Mouse (Mus musculus) adrenal gland (tissue): Measurements from ENCODE around the gene Adat2.

Experiments
- intact Hi-C: fragments of 180-260 bp; cut with DNase I; formaldehyde crosslinking; loops from one replicate; pipeline ENCODE4 v1.15.1; 2025

Gene Adat2

GRCm38 (mm10) chr10:13593529-13593928 lies 40.8 kb downstream of the Adat2 start:
- intact Hi-C loops = no loop called here

- intact Hi-C loops = no loop called here
These were observed 43.4 kb downstream of the Adat2 start for GRCm38 (mm10) chr10:13596073-13596472.

- intact Hi-C loops = no loop called here
These were observed 44.2 kb downstream of the Adat2 start for GRCm38 (mm10) chr10:13596866-13597265.

GRCm38 (mm10) chr10:13597491-13597890 lies 44.8 kb downstream of the Adat2 start:
- intact Hi-C loops = no loop called here

GRCm38 (mm10) chr10:13600926-13601325 lies 48.2 kb downstream of the Adat2 start:
- intact Hi-C loops = no loop called here
